Mouse (Mus musculus) left cerebral cortex, postnatal 4 days (tissue): Measurements from ENCODE around the gene Trpv1. TPM values are rescaled to one million over a fixed set of nuclear protein-coding genes. Genes with fewer than 3 reads are reported as not detected.

ENCODE experiments used
- DNase-seq: peaks from one replicate; pipeline ENCODE4 v3.0.0-alpha.2; 2022
- intact Hi-C: fragments of 180-260 bp; cut with DNase I; formaldehyde crosslinking; loops from one replicate; pipeline ENCODE4 v1.15.1; 2025
- total RNA-seq, 2 experiments: library from RNA; stranded (reverse); gene quantifications; 2 replicates each; pipeline ENCODE4 v1.2.3; 2021

Trpv1 gene
- total RNA-seq, 2 experiments from 2014 or later = 0.46 to 0.82 TPM

- DNase-seq = no peak
- intact Hi-C loops = no loop called here
Measured at GRCm38 (mm10) chr11:73232513-73232912, 1.6 kb upstream of the Trpv1 start.

DNA sequence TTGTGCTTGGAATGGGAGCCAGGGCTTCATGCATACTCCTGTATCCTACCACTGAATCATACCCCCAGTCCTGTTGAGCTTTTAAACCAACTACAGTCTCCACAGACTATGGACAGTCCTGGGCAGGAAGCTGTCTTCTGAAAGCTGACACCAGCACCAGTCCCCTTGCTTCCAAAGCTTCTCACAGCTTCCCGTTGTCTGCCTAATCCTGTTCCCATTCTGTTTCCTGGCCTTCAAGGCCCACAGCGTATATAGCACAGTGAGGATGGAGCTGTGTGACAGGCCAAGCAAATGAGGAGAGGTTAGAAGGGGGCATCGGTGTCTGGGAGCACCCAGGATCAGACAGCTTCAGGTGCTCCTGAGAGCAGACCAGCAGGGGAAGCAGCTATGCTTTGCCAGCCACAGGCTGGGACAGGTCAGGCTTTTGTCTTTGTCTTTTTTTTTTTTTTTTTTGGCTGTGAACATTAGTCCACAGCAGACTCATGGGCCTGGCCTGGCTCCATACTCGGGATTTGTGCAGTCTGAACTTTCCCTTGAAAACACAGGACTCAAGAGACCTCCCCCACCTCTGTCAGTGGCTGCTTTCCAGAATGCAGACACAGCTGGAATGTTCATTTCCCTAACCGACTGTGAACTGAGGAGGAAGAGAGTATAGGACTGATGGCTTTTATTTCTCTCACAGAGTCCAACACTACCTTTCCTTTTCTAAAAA lies 2.1 kb downstream of the Trpv1 start:
- DNase-seq = peak; percentile 25
- intact Hi-C loops = no loop called here

DNA sequence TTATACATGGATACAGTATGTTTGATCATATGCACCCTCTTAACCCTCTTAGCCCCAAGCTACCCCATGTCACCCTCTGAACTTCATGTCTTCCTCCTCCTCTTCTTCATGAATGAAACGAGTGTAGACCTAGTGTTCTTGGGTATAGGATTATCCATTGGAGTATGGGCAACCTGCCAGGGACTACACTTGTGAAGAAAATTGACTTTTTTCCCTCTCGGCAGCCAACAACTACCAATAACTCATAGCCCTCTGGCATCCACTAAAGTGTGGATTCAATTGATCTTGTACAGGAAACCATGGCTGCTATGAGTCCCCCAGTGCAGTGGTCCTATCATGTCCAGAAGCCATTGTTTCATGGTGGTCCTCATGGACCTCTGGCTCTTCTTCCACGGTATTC lies 2.6 kb downstream of the Trpv1 start:
- intact Hi-C loops = no loop called here
- DNase-seq = no peak

GRCm38 (mm10) chr11:73242199-73242598 lies 8.1 kb downstream of the Trpv1 start:
- intact Hi-C loops = no loop called here
- no peak for DNase-seq

DNA sequence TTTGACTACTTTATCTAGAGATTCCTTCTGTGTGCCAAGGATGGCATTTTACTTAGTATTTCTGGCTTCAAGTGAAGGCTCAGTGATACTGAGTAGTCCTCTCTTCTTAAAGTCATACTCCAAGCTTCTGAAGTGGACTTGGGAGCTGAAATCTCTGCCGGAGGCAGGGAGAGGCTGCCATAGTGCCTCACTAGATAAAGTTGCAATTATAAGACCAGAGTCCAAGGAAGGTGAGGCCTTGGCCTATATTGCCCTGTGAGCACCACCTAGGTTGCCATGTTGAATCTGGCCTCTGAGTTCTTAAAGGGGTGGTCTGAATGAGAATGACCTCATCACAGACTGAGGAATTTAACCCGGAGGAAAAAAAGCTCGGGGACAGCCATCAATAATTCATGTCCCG lies 8.7 kb downstream of the Trpv1 start:
- DNase-seq = no peak
- intact Hi-C loops = no loop called here

- intact Hi-C loops = no loop called here
Measured at GRCm38 (mm10) chr11:73257362-73257945, 23.4 kb downstream of the Trpv1 start.

GRCm38 (mm10) chr11:73258664-73259063 lies 24.6 kb downstream of the Trpv1 start:
- no peak for DNase-seq
- intact Hi-C loops = no loop called here

More at GRCm38 (mm10) chr11:73257362-73257945, 23.4 kb downstream of the Trpv1 start:
- DNase-seq = no peak

DNA sequence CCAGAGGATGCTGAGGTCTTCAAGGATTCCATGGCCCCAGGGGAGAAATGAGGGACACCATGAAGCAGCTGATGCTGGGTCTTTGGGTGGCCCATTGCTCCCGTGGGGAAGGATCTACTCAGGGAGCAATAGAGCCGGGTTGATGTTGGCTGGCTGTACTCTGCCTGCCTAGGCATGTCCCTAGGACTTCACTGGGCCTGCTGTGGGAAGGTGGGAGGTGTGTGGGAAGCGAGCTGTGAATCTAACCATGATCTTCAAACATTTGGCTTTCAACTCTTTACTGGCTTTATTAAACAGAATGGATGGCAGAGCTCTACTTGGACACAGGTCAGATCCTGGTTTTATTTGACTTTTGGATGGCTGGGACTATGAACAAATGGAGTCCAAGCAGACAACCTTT lies 26.4 kb downstream of the Trpv1 start:
- intact Hi-C loops = no loop called here
- DNase-seq = no peak

DNA sequence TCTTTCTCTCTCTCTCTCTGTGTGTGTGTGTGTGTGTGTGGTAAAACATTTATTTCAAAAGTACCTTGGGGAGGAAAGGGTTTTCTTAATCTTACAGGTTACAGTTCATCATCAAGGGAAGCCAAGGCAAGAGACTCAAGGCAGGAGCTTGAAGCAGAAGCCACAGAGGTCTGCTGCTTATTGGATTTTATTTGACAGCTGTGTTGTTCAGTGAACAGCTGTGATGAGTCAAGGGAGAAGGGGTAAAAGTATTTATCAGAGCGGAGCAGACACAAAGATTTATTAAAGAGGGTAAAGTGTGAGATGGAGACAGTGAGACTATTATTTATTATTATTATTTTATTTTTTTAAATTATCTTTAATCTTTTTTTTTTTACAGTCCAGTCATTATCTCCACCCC lies 27.3 kb downstream of the Trpv1 start:
- intact Hi-C loops = no loop called here

DNA sequence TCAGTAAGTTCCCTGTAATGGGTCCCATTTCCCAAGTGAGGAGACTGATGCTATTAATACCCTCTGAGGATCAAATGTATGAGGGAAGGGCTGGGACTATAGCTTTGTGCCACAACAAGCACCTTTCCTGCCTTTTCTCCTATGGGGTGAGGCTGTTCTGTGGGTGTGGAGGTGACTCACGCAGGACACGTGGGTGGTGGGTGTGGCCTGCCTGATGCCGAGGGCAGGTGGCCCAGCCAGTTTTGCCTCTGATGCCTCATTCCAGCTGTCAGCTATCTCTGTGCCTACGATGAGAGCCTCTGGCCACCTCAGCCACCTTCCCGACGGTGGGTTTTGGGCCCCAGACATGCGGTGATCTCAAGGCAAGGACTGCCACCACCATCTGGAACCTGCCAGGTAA lies 33.2 kb downstream of the Trpv1 start, which contains the start of gene Trpv3:
Gene Trpv3 (plus strand): TSS at position 122 of the 400 bp plus-strand sequence.
- intact Hi-C loops = no loop called here
- no peak for DNase-seq

More for the DNA sequence above, 27.3 kb downstream of the Trpv1 start:
- DNase-seq = no peak

DNA sequence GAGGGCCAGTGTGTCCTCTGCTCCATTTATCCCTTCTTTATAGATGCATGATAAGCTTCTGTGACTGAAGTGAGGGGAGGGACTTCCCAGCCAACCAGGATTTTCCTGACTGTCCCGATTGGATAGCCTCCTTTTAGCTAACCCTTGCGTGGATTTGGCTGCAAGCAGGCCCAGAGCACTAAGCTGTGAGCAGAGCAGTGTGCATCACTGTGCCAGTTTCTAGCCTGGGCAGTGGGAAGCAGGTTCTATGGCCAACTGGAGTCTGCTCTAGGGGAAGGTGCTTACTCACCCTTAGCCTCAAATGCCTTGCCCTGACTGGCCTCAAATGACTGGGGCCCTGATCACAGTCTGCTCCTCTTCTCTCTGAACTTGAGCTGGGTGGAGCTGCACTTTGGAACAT lies 40.7 kb downstream of the Trpv1 start:
- DNase-seq = no peak
- intact Hi-C loops = no loop called here

DNA sequence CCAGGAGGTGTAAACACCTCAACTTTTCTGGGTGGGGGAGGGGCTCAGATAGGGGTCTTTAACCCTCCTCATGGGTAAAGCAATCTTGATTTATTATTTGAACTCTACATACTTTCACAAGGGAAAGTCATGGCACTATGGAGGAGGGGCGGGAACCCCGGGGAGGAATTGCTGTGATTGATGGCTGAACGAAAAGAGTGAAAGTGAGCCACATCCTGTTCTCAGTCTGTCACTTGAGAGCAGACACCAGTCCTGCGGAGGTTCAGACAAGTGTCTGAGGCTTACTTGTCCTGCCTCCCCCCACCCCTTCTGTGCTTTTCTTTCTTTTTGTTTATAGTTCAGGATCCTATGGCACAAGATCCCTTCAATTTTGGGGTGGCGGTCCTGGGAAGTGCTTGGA lies 46.6 kb downstream of the Trpv1 start:
- intact Hi-C loops = no loop called here

DNA sequence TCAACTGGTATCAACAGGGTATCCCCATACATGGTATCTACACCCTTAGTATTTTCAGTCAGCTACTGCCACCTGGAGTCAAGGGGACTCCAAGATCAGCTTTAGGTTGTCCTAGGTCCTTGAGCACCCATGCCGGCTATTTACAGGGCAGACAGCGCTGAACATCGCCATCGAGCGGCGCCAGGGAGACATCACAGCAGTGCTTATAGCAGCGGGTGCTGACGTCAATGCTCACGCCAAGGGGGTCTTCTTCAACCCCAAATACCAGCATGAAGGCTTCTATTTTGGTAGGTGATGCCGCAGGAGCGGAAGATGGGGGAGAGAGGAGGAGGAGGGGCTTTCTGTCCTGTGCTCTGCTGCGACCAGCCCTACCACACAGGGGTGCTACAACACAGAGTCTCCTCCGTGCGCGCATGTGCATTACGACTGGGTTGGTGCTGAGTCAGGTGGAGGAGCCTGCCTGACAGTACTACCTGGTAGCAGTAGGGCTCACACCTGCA lies 47.5 kb downstream of the Trpv1 start:
- intact Hi-C loops = no loop called here
- DNase-seq = peak; percentile 58

More for the DNA sequence above, 46.6 kb downstream of the Trpv1 start:
- no peak for DNase-seq

DNA sequence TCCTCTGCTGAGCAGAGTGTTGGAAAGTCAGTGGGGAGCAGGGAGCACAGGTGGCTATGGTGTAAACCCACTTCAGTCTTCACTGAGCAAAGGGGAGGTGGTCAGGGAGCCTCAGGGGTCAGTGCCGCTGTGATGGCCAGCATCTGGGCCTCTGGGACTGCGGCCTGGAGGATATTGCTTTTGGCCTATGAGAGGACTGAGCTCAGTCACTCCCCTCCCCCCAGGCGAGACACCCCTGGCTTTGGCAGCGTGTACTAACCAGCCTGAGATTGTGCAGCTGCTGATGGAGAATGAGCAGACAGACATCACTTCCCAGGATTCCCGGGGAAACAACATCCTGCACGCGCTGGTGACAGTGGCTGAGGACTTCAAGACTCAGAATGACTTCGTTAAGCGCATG lies 49.3 kb downstream of the Trpv1 start:
- no peak for DNase-seq
- intact Hi-C loops = no loop called here

- intact Hi-C loops = no loop called here
- no peak for DNase-seq
Measured at GRCm38 (mm10) chr11:73283926-73284325, 49.8 kb downstream of the Trpv1 start.

DNA sequence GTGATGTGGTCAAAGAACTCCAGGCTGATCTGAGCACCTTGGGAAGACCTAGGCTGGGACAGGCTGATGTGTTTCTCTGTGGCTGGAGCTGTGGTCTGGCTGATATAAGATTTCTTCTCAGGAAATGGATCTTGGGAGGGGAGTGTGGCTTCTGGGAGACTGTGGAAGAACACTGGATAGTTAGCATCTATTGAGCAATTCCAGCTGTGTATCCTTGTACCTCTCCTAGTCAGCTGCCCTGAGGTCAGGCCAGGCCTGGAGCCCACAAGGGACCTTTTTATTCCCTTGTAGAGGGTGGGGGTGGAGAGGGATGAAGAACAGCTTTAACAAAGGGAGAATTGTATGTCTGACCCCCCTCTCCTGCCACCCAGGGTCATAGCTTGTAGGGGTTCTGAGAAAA lies 50.3 kb downstream of the Trpv1 start:
- DNase-seq = no peak
- intact Hi-C loops = no loop called here

- DNase-seq = no peak
- intact Hi-C loops = no loop called here
Measured at GRCm38 (mm10) chr11:73289621-73290020, 55.5 kb downstream of the Trpv1 start.

DNA sequence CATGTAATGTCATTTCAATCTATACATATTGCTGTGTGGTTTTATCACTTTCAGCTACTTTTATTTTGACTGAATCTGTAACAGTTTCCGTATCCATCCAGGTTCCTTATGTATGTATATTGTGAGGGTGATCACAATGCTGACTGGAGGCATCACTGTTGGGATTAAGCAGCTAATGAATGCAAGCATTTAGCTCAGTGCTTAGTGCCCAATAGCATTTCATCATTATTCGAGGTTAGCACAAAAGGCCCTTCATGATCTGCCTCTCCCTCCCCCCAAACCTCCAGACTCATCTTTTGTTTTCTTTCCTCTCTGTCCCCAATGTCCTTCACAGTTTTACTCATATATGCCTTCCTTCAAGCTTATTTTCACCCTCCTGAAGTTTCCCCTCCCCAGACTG lies 69.0 kb downstream of the Trpv1 start:
- no peak for DNase-seq

More for the DNA sequence above, 69.0 kb downstream of the Trpv1 start:
- intact Hi-C loops = no loop called here
